Mouse (Mus musculus): ENCODE measurements at regions not wholly inside any gene's neighbourhood (a gene's known extent, or its start where the extent isn't known, plus 50 kb on each side); places are given as distances from the start of the nearest gene placed in this dataset.

GRCm38 (mm10) chr15:59783782-59784555, 232.4 kb downstream of the 4933412E24Rik start:
- no peak for TF ChIP-seq CTCF (IDR thresholded peaks at IDR 0.05; ENCODE audit: low read depth)
- peak; percentile 87 for TF ChIP-seq EP300 (IDR thresholded peaks at IDR 0.05; ENCODE audit: low read depth)

Data from liver, postnatal 0 days (tissue).